Mouse (Mus musculus): ENCODE results near the gene Gjc3.

GRCm38 (mm10) chr5:138009437-138009836 is 46.5 kb upstream of the Gjc3 start:
- TF ChIP-seq CTCF (IDR thresholded peaks at IDR 0.05; ENCODE audit: low read depth, low read length) (no peak), GATA1 (IDR thresholded peaks at IDR 0.05; ENCODE audit: borderline replicate concordance, low read length) (no peak), POLR2AphosphoS5 (IDR thresholded peaks at IDR 0.05; ENCODE audit: insufficient replicate concordance, low read depth, low read length) (no peak)
